Comparison of ENCODE assay signal across 9 mouse cellular contexts in the genomic region with DNA sequence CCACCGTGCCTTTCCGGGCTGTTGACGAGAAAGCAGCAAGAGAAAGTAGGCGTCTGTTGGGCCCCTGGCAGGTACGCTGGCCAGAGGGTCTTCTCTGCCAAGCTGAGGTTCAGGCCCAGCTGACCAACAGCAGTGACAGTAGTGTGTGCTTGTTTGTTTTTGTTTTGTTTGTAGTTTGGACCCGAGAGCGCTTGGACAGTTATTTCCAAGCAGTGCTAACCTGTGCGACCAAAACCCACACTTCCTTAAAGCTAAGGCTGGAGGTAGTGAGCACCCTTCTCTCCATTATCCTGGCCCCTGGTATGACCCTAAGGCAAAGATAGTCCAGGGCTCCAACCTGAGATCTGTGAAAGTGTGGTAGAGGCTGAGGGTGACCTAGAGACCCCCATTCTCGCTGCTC. TPM values are rescaled to one million over a fixed set of nuclear protein-coding genes. Genes with fewer than 3 reads are reported as not detected.
DNase-seq lines count a peak whose midpoint lies in the region; ATAC-seq and TF ChIP-seq lines count a peak whose summit lies in the region.
"Had no signal": no experiment of that assay in that cellular context is flagged by ENCODE, and none has a peak within 500 bp of the region (broad histone marks: within the 10 kb centered on the region; RNA-seq: fewer than 3 reads in every experiment).

No protein-coding gene starts in this region.

- no peaks in the 10 kb centered on the region for H3K9me3 ChIP-seq in neural tube, embryonic 11.5 days (ENCODE audit: control insufficient read depth, low read length)
- no peaks in the 10 kb centered on the region for H3K9me3 ChIP-seq in liver, embryonic 12.5 days (replicated peaks)
- H3K9me3 ChIP-seq in stomach, postnatal 0 days (ENCODE audit: control insufficient read depth, low read length): no peaks in the 10 kb centered on the region

- intact Hi-C loops in gastrocnemius, postnatal 36 days (cut with DNase I): no loop called here

- peak overlapping the region; percentile 63 for H3K9ac ChIP-seq in neural tube, embryonic 11.5 days (ENCODE audit: low read length)
- H3K9ac ChIP-seq in liver, embryonic 12.5 days: no peak overlapping the region
- H3K9ac ChIP-seq in stomach, postnatal 0 days (ENCODE audit: low read length): no peak overlapping the region

- H3K27me3 ChIP-seq in neural tube, embryonic 11.5 days (ENCODE audit: control insufficient read depth, insufficient read depth, low read length): peaks cover 35% of the 10 kb centered on the region
- peaks cover 99% of the 10 kb centered on the region for H3K27me3 ChIP-seq in liver, embryonic 12.5 days (replicated peaks)
- H3K27me3 ChIP-seq in stomach, postnatal 0 days (ENCODE audit: control insufficient read depth, insufficient read depth, low read length): peaks cover 37% of the 10 kb centered on the region

- TF ChIP-seq CTCF in stomach, postnatal 0 days (IDR thresholded peaks at IDR 0.05; ENCODE audit: low read depth): no peak

- no peaks in the 10 kb centered on the region for H3K36me3 ChIP-seq in neural tube, embryonic 11.5 days (ENCODE audit: control insufficient read depth, insufficient read depth, low read length)
- H3K36me3 ChIP-seq in liver, embryonic 12.5 days: no peaks in the 10 kb centered on the region
- no peaks in the 10 kb centered on the region for H3K36me3 ChIP-seq in stomach, postnatal 0 days (ENCODE audit: control insufficient read depth, insufficient read depth, low read length)

- H3K4me3 ChIP-seq in neural tube, embryonic 11.5 days (ENCODE audit: low read depth, low read length): peak overlapping the region; percentile 25
- H3K4me3 ChIP-seq in liver, embryonic 12.5 days: no peak overlapping the region; the same call in 1 of the 2 replicates
- peak overlapping the region; percentile 38 for H3K4me3 ChIP-seq in stomach, postnatal 0 days (ENCODE audit: low read depth, low read length)

- H3K4me1 ChIP-seq in neural tube, embryonic 11.5 days (ENCODE audit: control insufficient read depth, insufficient read depth, low read length): peaks cover 39% of the 10 kb centered on the region
- H3K4me1 ChIP-seq in liver, embryonic 12.5 days: peaks cover 5% of the 10 kb centered on the region; the same call in 1 of the 2 replicates
- H3K4me1 ChIP-seq in stomach, postnatal 0 days (replicated peaks; ENCODE audit: control insufficient read depth, insufficient read depth): peaks cover 3% of the 10 kb centered on the region; the same call in 1 of the 2 replicates

- DNase-seq in cerebellum, adult 9-11 months: peak; percentile 43
- no peak for DNase-seq in cerebellum, postnatal 10 days
- no peak for DNase-seq in neural tube, embryonic 11.5 days (ENCODE audit: low spot score)
- no peak for DNase-seq in neural tube, embryonic 10.5 days (ENCODE audit: extremely low spot score, low spot score)
- DNase-seq in stomach, postnatal 0 days (ENCODE audit: low spot score): no peak
- no peak for DNase-seq in gastrocnemius, postnatal 36 days
- DNase-seq in adrenal gland, adult 2 months: no peak
- DNase-seq: lung, postnatal 36 days had no signal

- no peak for ATAC-seq in neural tube, embryonic 11.5 days (ENCODE audit: insufficient read depth, low FRiP score, low TSS enrichment)
- ATAC-seq in liver, embryonic 12.5 days: no peak
- ATAC-seq in stomach, postnatal 0 days (ENCODE audit: low FRiP score, low TSS enrichment): no peak

- H3K4me2 ChIP-seq in neural tube, embryonic 11.5 days (ENCODE audit: low read depth): peak overlapping the region; percentile 47
- peak overlapping the region; percentile 55; the same call in 1 of the 2 replicates for H3K4me2 ChIP-seq in liver, embryonic 12.5 days
- peak overlapping the region; percentile 58 for H3K4me2 ChIP-seq in stomach, postnatal 0 days (replicated peaks; ENCODE audit: low read depth)

- H3K27ac ChIP-seq in neural tube, embryonic 11.5 days (ENCODE audit: low read depth, low read length): peak overlapping the region; percentile 98
- no peak overlapping the region for H3K27ac ChIP-seq in liver, embryonic 12.5 days
- no peak overlapping the region for H3K27ac ChIP-seq in stomach, postnatal 0 days (replicated peaks)

- TF ChIP-seq EP300 in stomach, postnatal 0 days (optimal IDR thresholded peaks at IDR 0.05): no peak

- 27% methylated on average over 9 of the region's 9 CpGs for WGBS in neural tube, embryonic 11.5 days
- whole genome bisulfite sequencing in liver, embryonic 12.5 days (ENCODE audit: insufficient replicate concordance): 33% methylated on average over 9 of the region's 9 CpGs
- WGBS in stomach, postnatal 0 days: 58% methylated on average over 9 of the region's 9 CpGs

RNA-seq across cellular contexts. Expression of a gene that starts 49.7 kb away (rescaled TPM):
- polyA plus RNA-seq in neural tube, embryonic 11.5 days (2014; fragmentation: Nextera tagmentation; extraction: Ambion mirVana): 36.9 and 45.1 TPM in 2 replicates
- polyA plus RNA-seq in liver, embryonic 12.5 days (2016; fragmentation: Nextera tagmentation; extraction: Ambion mirVana): 33.1 and 33.8 TPM in 2 replicates
- 13.9 and 18.5 TPM in 2 replicates for polyA plus RNA-seq in stomach, postnatal 0 days (2015; fragmentation: Nextera tagmentation; extraction: Ambion mirVana)
- total RNA-seq in gastrocnemius, postnatal 36 days (2021): 10 to 100 TPM; 30.6 to 34.2 TPM
- 10 to 100 TPM; 65.7 to 69.3 TPM for total RNA-seq in adrenal gland, adult 2 months (2021)
- polyA plus RNA-seq in adrenal gland, adult 2 months (2012; rRNA removed): 49.3 and 50.1 TPM in 2 replicates
